ENCODE assay signal across 14 mouse cellular contexts in the genomic region with DNA sequence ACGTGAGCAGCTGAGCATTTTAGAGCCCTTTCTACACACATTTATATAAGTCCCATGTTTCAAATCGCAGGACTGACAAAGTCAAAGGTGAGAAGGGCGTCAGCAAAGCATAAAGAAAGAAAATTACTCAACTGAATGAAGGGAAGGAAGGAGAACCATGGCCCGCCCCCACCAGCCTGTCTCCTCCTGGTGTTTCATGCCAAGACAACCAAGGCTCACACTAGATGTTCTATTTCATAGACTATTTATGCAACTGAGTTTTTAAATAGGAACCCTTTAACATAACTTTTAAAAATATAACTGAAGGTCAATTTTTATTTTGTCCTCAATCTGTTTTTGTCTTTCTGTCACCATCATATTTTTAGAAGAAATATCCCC.
DNase-seq lines count a peak whose midpoint lies in the region; ATAC-seq and TF ChIP-seq lines count a peak whose summit lies in the region.
"Had no signal": no experiment of that assay in that cellular context is flagged by ENCODE, and none has a peak within 500 bp of the region (broad histone marks: within the 10 kb centered on the region; RNA-seq: fewer than 3 reads in every experiment).

No protein-coding gene starts in this region.

- no peak overlapping the region for H3K9ac ChIP-seq in heart, embryonic 12.5 days
- no peak overlapping the region for H3K9ac ChIP-seq in lung, embryonic 15.5 days
- H3K9ac ChIP-seq in heart, embryonic 16.5 days (ENCODE audit: low read length): no peak overlapping the region; the same call in 1 of the 2 replicates
- H3K9ac ChIP-seq: embryonic facial prominence, embryonic 12.5 days; hindbrain, embryonic 13.5 days; liver, embryonic 13.5 days had no signal

- intact Hi-C loops in heart, postnatal 25 days (cut with DNase I): no loop called here
- intact Hi-C loops in gastrocnemius, postnatal 36 days (cut with DNase I): loop anchor here (2.0 kb wide), 1 partner anchor 15 kb away; no protein-coding TSS in a partner anchor

- no peak for TF ChIP-seq POLR2A in myocyte (IDR thresholded peaks at IDR 0.05; ENCODE audit: insufficient read length, low read depth)

- H3K4me3 ChIP-seq in heart, embryonic 12.5 days: no peak overlapping the region
- H3K4me3 ChIP-seq in lung, embryonic 15.5 days: no peak overlapping the region
- no peak overlapping the region for H3K4me3 ChIP-seq in heart, embryonic 16.5 days (ENCODE audit: low read length)
- no peak overlapping the region for H3K4me3 ChIP-seq in myocyte
- H3K4me3 ChIP-seq: embryonic facial prominence, embryonic 12.5 days; hindbrain, embryonic 13.5 days; liver, embryonic 13.5 days had no signal

- H3K9me3 ChIP-seq in heart, embryonic 12.5 days (replicated peaks): peaks cover 2% of the 10 kb centered on the region; the same call in 1 of the 2 replicates
- no peaks in the 10 kb centered on the region for H3K9me3 ChIP-seq in lung, embryonic 15.5 days
- H3K9me3 ChIP-seq in heart, embryonic 16.5 days (replicated peaks; ENCODE audit: control insufficient read depth, low read length): peaks cover 7% of the 10 kb centered on the region
- H3K9me3 ChIP-seq: embryonic facial prominence, embryonic 12.5 days; liver, embryonic 13.5 days had no signal

- H3ac ChIP-seq in myocyte (ENCODE audit: control insufficient read depth, insufficient read length): no peak overlapping the region

- peaks cover 8% of the 10 kb centered on the region for H3K36me3 ChIP-seq in heart, embryonic 12.5 days
- H3K36me3 ChIP-seq in lung, embryonic 15.5 days: no peaks in the 10 kb centered on the region
- H3K36me3 ChIP-seq in heart, embryonic 16.5 days (ENCODE audit: control insufficient read depth, insufficient read depth): peaks cover 3% of the 10 kb centered on the region; the same call in 1 of the 2 replicates
- peaks cover 4% of the 10 kb centered on the region for H3K36me3 ChIP-seq in myocyte (ENCODE audit: control insufficient read depth, insufficient read depth)
- H3K36me3 ChIP-seq: embryonic facial prominence, embryonic 12.5 days; hindbrain, embryonic 13.5 days; liver, embryonic 13.5 days had no signal

- H3K27ac ChIP-seq in heart, embryonic 12.5 days (ENCODE audit: poor library complexity, severe bottlenecking): peak overlapping the region; percentile 92
- peak overlapping the region; percentile 45 for H3K27ac ChIP-seq in lung, embryonic 15.5 days
- H3K27ac ChIP-seq in heart, embryonic 16.5 days (ENCODE audit: low read length): peak overlapping the region; percentile 86
- H3K27ac ChIP-seq: hindbrain, embryonic 13.5 days; liver, embryonic 13.5 days had no signal

- DNase-seq in heart, postnatal 25 days (ENCODE audit: low spot score): no peak
- no peak for DNase-seq in lung, postnatal 25 days (ENCODE audit: low spot score)
- no peak for DNase-seq in gastrocnemius, postnatal 36 days
- DNase-seq: cerebellum, postnatal 36 days; kidney, adult 8-10 months; liver, embryonic 13.5 days; thymus, postnatal 14 days had no signal

- H3K4me1 ChIP-seq in heart, embryonic 12.5 days (replicated peaks): peaks cover 24% of the 10 kb centered on the region
- peaks cover 14% of the 10 kb centered on the region for H3K4me1 ChIP-seq in lung, embryonic 15.5 days
- peaks cover 23% of the 10 kb centered on the region for H3K4me1 ChIP-seq in heart, embryonic 16.5 days (ENCODE audit: control insufficient read depth, insufficient read depth, low read length)
- H3K4me1 ChIP-seq: liver, embryonic 13.5 days had no signal

- no peak overlapping the region for H3K4me2 ChIP-seq in heart, embryonic 12.5 days
- H3K4me2 ChIP-seq in lung, embryonic 15.5 days: no peak overlapping the region
- no peak overlapping the region for H3K4me2 ChIP-seq in heart, embryonic 16.5 days (ENCODE audit: low read depth, low read length)
- peak overlapping the region; percentile 30 for H3K4me2 ChIP-seq in myocyte (ENCODE audit: low read depth)
- H3K4me2 ChIP-seq: embryonic facial prominence, embryonic 12.5 days; hindbrain, embryonic 13.5 days; liver, embryonic 13.5 days had no signal

- 64% methylated on average over 4 of the region's 4 CpGs for WGBS in heart, embryonic 12.5 days
- 46% methylated on average over 4 of the region's 4 CpGs for WGBS in lung, embryonic 15.5 days
- WGBS in heart, embryonic 16.5 days: 54% methylated on average over 4 of the region's 4 CpGs

- no peak for ATAC-seq in heart, embryonic 12.5 days (ENCODE audit: insufficient number of reproducible peaks, low FRiP score)
- no peak for ATAC-seq in lung, embryonic 15.5 days (ENCODE audit: borderline replicate concordance, extremely low read depth, low FRiP score, low TSS enrichment)
- no peak for ATAC-seq in heart, embryonic 16.5 days (replicated peaks; ENCODE audit: extremely low read depth, insufficient read depth, low FRiP score)
- ATAC-seq: activated CD4-positive, CD25-positive, alpha-beta regulatory T cell, adult 4 months had no signal

- no peaks in the 10 kb centered on the region for H3K79me2 ChIP-seq in myocyte (ENCODE audit: control insufficient read depth, insufficient read depth)

- no peaks in the 10 kb centered on the region for H3K27me3 ChIP-seq in heart, embryonic 12.5 days (replicated peaks)
- H3K27me3 ChIP-seq in lung, embryonic 15.5 days: no peaks in the 10 kb centered on the region
- H3K27me3 ChIP-seq in heart, embryonic 16.5 days (ENCODE audit: control insufficient read depth, insufficient read depth, low read length): no peaks in the 10 kb centered on the region
- H3K27me3 ChIP-seq in myocyte (ENCODE audit: control insufficient read depth, insufficient read depth, insufficient read length): no peaks in the 10 kb centered on the region
- H3K27me3 ChIP-seq: embryonic facial prominence, embryonic 12.5 days; hindbrain, embryonic 13.5 days; liver, embryonic 13.5 days had no signal

TF ChIP-seq in myocyte, 11 proteins besides CTCF, POLR2A, EP300 and RAD21:
- TF ChIP-seq MYOG (IDR thresholded peaks at IDR 0.05; ENCODE audit: control insufficient read depth in 1 of 3, insufficient read depth in 1 of 3, insufficient read length in 2 of 3, low read depth in 2 of 3) (no peak), MAX (IDR thresholded peaks at IDR 0.05; ENCODE audit: low read depth) (no peak), TCF3 (IDR thresholded peaks at IDR 0.05; ENCODE audit: insufficient read length, low read depth) (no peak), E2F4 (IDR thresholded peaks at IDR 0.05; ENCODE audit: insufficient read depth) (no peak), USF1 (IDR thresholded peaks at IDR 0.05; ENCODE audit: low read depth) (no peak), TCF12 (IDR thresholded peaks at IDR 0.05; ENCODE audit: insufficient read depth, poor library complexity, severe bottlenecking) (no peak), CEBPB (IDR thresholded peaks at IDR 0.05; ENCODE audit: insufficient read depth, poor library complexity, severe bottlenecking) (no peak), POLR2AphosphoS2 (IDR thresholded peaks at IDR 0.05; ENCODE audit: insufficient read length, low read depth) (no peak), MYOD1 (IDR thresholded peaks at IDR 0.05; ENCODE audit: control insufficient read depth in 1 of 3, insufficient read length in 2 of 3, low read depth in 2 of 3) (no peak), REST (IDR thresholded peaks at IDR 0.05; ENCODE audit: insufficient read depth, insufficient read length) (no peak), SRF (IDR thresholded peaks at IDR 0.05; ENCODE audit: control insufficient read depth, insufficient read length, low read depth) (no peak)
